Mouse (Mus musculus): ENCODE measurements around the gene Sdccag8. TPM values are rescaled to one million over a fixed set of nuclear protein-coding genes. Genes with fewer than 3 reads are reported as not detected.

Sdccag8 gene
- total RNA-seq, 2 experiments from 2014 or later: 9.4 to 23.2 TPM

GRCm38 (mm10) chr1:177038383-177038782 is 223.9 kb downstream of the Sdccag8 start:
- no peak for ATAC-seq (replicated peaks; ENCODE audit: poor library complexity)

GRCm38 (mm10) chr1:177039093-177039674 is 224.7 kb downstream of the Sdccag8 start:
- ATAC-seq (replicated peaks; ENCODE audit: poor library complexity): 0 out of 2 replicates have a peak, but pooled peaks have one; percentile 29

- 0 out of 2 replicates have a peak, but pooled peaks have one; percentile 39 for ATAC-seq (replicated peaks; ENCODE audit: poor library complexity)
These were observed 225.6 kb downstream of the Sdccag8 start for GRCm38 (mm10) chr1:177040058-177040457.

GRCm38 (mm10) chr1:177045885-177046284 is 231.4 kb downstream of the Sdccag8 start:
- ATAC-seq (replicated peaks; ENCODE audit: poor library complexity): no peak

- peak; percentile 44; the same call in 1 of the 2 replicates for ATAC-seq (replicated peaks; ENCODE audit: poor library complexity)
These were observed 232.5 kb downstream of the Sdccag8 start for GRCm38 (mm10) chr1:177046963-177047362.

GRCm38 (mm10) chr1:177048773-177049172 is 234.3 kb downstream of the Sdccag8 start:
- ATAC-seq (replicated peaks; ENCODE audit: poor library complexity): no peak

GRCm38 (mm10) chr1:177051366-177051963 is 237.0 kb downstream of the Sdccag8 start:
- no peak for ATAC-seq (replicated peaks; ENCODE audit: poor library complexity)

- no peak for ATAC-seq (replicated peaks; ENCODE audit: poor library complexity)
These were observed 240.4 kb downstream of the Sdccag8 start for GRCm38 (mm10) chr1:177054891-177055290.

GRCm38 (mm10) chr1:177061761-177062160 is 247.3 kb downstream of the Sdccag8 start:
- no peak for ATAC-seq (replicated peaks; ENCODE audit: poor library complexity)

- peak; percentile 52 for ATAC-seq (replicated peaks; ENCODE audit: poor library complexity)
These were observed 251.3 kb downstream of the Sdccag8 start for GRCm38 (mm10) chr1:177065732-177066131.

GRCm38 (mm10) chr1:177067123-177067646 is 252.7 kb downstream of the Sdccag8 start:
- ATAC-seq (replicated peaks; ENCODE audit: poor library complexity): no peak

- ATAC-seq (replicated peaks; ENCODE audit: poor library complexity): no peak
These were observed 254.7 kb downstream of the Sdccag8 start for GRCm38 (mm10) chr1:177069161-177069560.

Other genes starting within 250 kb of the Sdccag8 start
- gene Cep170, start 593 bp upstream of the Sdccag8 start, total RNA-seq (2015): 32.9 and 42.4 TPM in 2 replicates
- 28.2 and 32.0 TPM in 2 replicates for gene Cep170, start 593 bp upstream of the Sdccag8 start, total RNA-seq (2017)

Measured in megakaryocyte progenitor cell, adult 5-6 weeks (primary cell).